Mouse (Mus musculus): ENCODE results near the gene Gm20547. TPM values are rescaled to one million over a fixed set of nuclear protein-coding genes. Genes with fewer than 3 reads are reported as not detected.

Gene Gm20547
- total and polyA plus RNA-seq, 3 experiments: 0.03 TPM; not detected in 2

DNA sequence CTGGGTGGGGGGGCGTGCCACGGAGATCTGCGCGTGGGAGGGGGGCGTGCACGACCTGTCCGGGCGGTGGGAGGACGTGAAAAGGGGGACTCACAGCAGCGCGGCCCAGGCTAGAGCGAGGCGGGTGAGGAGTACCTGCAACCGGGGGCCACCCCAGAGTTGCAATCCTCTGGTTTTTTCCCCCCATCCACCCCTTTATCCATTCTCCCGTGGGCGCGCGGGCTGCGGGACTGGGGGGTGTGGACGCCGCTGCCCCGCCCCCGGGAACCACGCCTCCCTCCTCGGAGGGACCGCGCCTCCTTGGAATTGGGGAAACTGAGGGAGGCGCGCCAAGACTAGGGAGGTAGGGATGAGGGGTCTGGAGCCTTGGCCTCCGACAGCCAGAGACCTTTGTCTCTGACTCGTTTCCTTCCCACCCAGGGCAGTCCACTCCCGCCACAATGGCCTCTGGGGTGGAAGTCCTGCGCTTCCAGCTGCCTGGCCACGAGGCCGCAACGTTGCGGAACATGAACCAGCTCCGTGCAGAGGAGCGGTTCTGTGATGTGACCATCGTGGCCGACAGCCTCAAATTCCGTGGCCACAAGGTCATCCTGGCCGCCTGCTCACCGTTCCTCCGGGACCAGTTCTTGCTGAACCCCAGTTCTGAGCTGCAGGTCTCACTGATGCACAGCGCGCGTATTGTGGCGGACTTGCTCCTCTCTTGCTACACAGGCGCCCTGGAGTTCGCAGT lies 13.1 kb upstream of the Gm20547 start:
- Histone ChIP-seq H3K4me3 (ENCODE audit: control insufficient read depth in 1 of 2, insufficient read depth in 1 of 2, low read depth in 2 of 2, low read length in 2 of 2) (peak overlapping the region; percentile 57 to 84), H3K79me2 (ENCODE audit: control insufficient read depth, insufficient read depth, low read length, poor library complexity) (peaks cover 30% of the 10 kb centered on the region), H3K9me3 (replicated peaks; ENCODE audit: insufficient read depth, low read length) (no peaks in the 10 kb centered on the region), H3K4me1 (ENCODE audit: control insufficient read depth in 1 of 2, insufficient read depth in 2 of 2, low read length in 2 of 2) (peaks cover 0 to 12% of the 10 kb centered on the region in 2 experiments; a peak in 3 of 4 replicates), H3K9ac (ENCODE audit: control insufficient read depth, low read depth, low read length, poor library complexity, severe bottlenecking) (peak overlapping the region; percentile 84), H3K27ac (ENCODE audit: control insufficient read depth, low read depth, low read length) (peak overlapping the region; percentile 50; the same call in 1 of the 2 replicates), H3K27me3 (ENCODE audit: control insufficient read depth in 1 of 2, insufficient read depth in 2 of 2, low read length in 2 of 2) (no peaks in the 10 kb centered on the region), H3K36me3 (ENCODE audit: control insufficient read depth in 1 of 2, insufficient read depth in 2 of 2, low read length in 2 of 2) (peaks cover 0 to 11% of the 10 kb centered on the region in 2 experiments; a peak in 2 of 4 replicates)
- peak; percentile 57 for DNase-seq (ENCODE audit: low read depth, low spot score)
- TF ChIP-seq NELFE (IDR thresholded peaks at IDR 0.05; ENCODE audit: low read depth, low read length) (peak; percentile 39), TAL1 (IDR thresholded peaks at IDR 0.05; ENCODE audit: low read length) (no peak), MXI1 (IDR thresholded peaks at IDR 0.05; ENCODE audit: low read depth, low read length) (peak; percentile 27; the same call in 1 of the 2 replicates), SIN3A (IDR thresholded peaks at IDR 0.05; ENCODE audit: low read length) (peak; percentile 22; the same call in 1 of the 2 replicates), SMC3 (IDR thresholded peaks at IDR 0.05; ENCODE audit: low read depth, low read length) (no peak), ZNF384 (IDR thresholded peaks at IDR 0.05; ENCODE audit: low read depth, low read length) (no peak), MAX (IDR thresholded peaks at IDR 0.05; ENCODE audit: low read length) (0 out of 2 replicates have a peak, but pooled peaks have one; percentile 32), GABPA (IDR thresholded peaks at IDR 0.05; ENCODE audit: low read depth, low read length) (no peak)

DNA sequence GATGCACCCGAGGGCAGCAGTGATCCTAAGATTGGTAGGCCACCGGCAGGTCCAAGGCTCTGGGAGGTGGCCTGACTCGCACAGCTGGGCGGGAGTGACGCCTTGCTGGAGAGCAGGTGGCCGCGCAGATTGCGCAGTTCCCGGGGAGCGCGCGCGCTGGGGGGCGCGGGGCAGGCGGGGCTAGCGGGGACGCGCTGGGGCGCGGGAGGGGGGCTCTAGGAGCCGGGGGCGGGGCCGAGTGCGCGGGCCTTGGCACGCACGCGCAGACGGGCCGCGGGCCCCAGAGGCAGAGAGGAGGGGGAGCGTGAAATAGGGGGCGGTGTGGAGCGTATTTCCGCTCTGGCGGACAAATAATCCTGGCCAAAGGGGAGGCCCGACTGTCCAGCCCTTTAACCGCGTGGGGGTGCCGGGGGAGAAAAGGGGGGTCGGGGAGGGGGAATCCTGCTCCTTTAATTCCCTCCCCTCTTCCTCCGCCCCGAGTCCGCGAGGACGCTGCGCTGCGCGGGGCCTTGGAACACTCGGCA lies 12.3 kb upstream of the Gm20547 start:
- peaks cover 0 to 12% of the 10 kb centered on the region in 2 experiments; a peak in 2 of 4 replicates for H3K4me1 ChIP-seq (ENCODE audit: control insufficient read depth in 1 of 2, insufficient read depth in 2 of 2, low read length in 2 of 2)
- peaks cover 0 to 11% of the 10 kb centered on the region in 2 experiments; a peak in 2 of 4 replicates for H3K36me3 ChIP-seq (ENCODE audit: control insufficient read depth in 1 of 2, insufficient read depth in 2 of 2, low read length in 2 of 2)
- no peaks in the 10 kb centered on the region for H3K9me3 ChIP-seq (replicated peaks; ENCODE audit: insufficient read depth, low read length)
- peak; percentile 70 for TF ChIP-seq HCFC1 (IDR thresholded peaks at IDR 0.05; ENCODE audit: low read depth, low read length)
- no peak for TF ChIP-seq MAX (IDR thresholded peaks at IDR 0.05; ENCODE audit: low read length)
- peak; percentile 97 for TF ChIP-seq MAZ (IDR thresholded peaks at IDR 0.05; ENCODE audit: low read depth, low read length)
- 0 out of 2 replicates have a peak, but pooled peaks have one; percentile 12 for TF ChIP-seq ZMIZ1 (IDR thresholded peaks at IDR 0.05; ENCODE audit: low read depth, low read length)
- peak; percentile 73 for TF ChIP-seq NRF1 (IDR thresholded peaks at IDR 0.05; ENCODE audit: insufficient read depth, low read depth, low read length, poor library complexity, severe bottlenecking)
- TF ChIP-seq USF2 (IDR thresholded peaks at IDR 0.05; ENCODE audit: borderline replicate concordance in 1 of 2, insufficient read depth in 1 of 2, low read depth in 1 of 2, low read length in 2 of 2): no peak
- TF ChIP-seq BHLHE40 (IDR thresholded peaks at IDR 0.05; ENCODE audit: borderline replicate concordance, low read depth, low read length): peak; percentile 37; the same call in 1 of the 2 replicates
- no peak for TF ChIP-seq RAD21 (IDR thresholded peaks at IDR 0.05; ENCODE audit: low read depth, low read length)
- TF ChIP-seq MYC (IDR thresholded peaks at IDR 0.05; ENCODE audit: low read depth, low read length): 0 out of 2 replicates have a peak, but pooled peaks have one; percentile 59
- TF ChIP-seq ETS1 (IDR thresholded peaks at IDR 0.05; ENCODE audit: low read depth, low read length): peak; percentile 56; the same call in 1 of the 2 replicates
- 0 out of 4 replicates have a peak, but pooled peaks of 1 of the 2 experiments have one; percentile 12 for TF ChIP-seq POLR2A (IDR thresholded peaks at IDR 0.05; ENCODE audit: control insufficient read depth in 1 of 2, insufficient read depth in 1 of 2, low read depth in 1 of 2, low read length in 2 of 2, poor library complexity in 1 of 2)
- TF ChIP-seq SIN3A (IDR thresholded peaks at IDR 0.05; ENCODE audit: low read length): peak; percentile 38; the same call in 1 of the 2 replicates
- peak; percentile 58; the same call in 1 of the 2 replicates for TF ChIP-seq TCF12 (IDR thresholded peaks at IDR 0.05; ENCODE audit: low read depth, low read length)
- peak in 1 of 3 experiments; percentile 20; a peak in 1 of 6 replicates for TF ChIP-seq CTCF (IDR thresholded peaks at IDR 0.05 in 2 of 3, conservative IDR thresholded peaks at IDR 0.05 in 1 of 3; ENCODE audit: control insufficient read depth in 1 of 3, insufficient read depth in 1 of 3, low read depth in 2 of 3, low read length in 3 of 3, poor library complexity in 1 of 3, severe bottlenecking in 1 of 3)
- TF ChIP-seq EP300 (IDR thresholded peaks at IDR 0.05; ENCODE audit: low read depth in 1 of 2, low read length in 2 of 2): peak in 1 of 2 experiments; percentile 29; a peak in 1 of 4 replicates
- TF ChIP-seq MYB (IDR thresholded peaks at IDR 0.05; ENCODE audit: low read depth, low read length): no peak
- TF ChIP-seq ZKSCAN1 (IDR thresholded peaks at IDR 0.05; ENCODE audit: low read depth, low read length): no peak
- TF ChIP-seq TAL1 (IDR thresholded peaks at IDR 0.05; ENCODE audit: low read length): peak; percentile 80
- peak overlapping the region; percentile 44 to 84 for H3K4me3 ChIP-seq (ENCODE audit: control insufficient read depth in 1 of 2, insufficient read depth in 1 of 2, low read depth in 2 of 2, low read length in 2 of 2)
- DNase-seq (ENCODE audit: low read depth, low spot score): peak; percentile 95
- H3K9ac ChIP-seq (ENCODE audit: control insufficient read depth, low read depth, low read length, poor library complexity, severe bottlenecking): peak overlapping the region; percentile 84
- H3K79me2 ChIP-seq (ENCODE audit: control insufficient read depth, insufficient read depth, low read length, poor library complexity): peaks cover 24% of the 10 kb centered on the region
- H3K27me3 ChIP-seq (ENCODE audit: control insufficient read depth in 1 of 2, insufficient read depth in 2 of 2, low read length in 2 of 2): no peaks in the 10 kb centered on the region
- peak overlapping the region; percentile 12 for H3K27ac ChIP-seq (ENCODE audit: control insufficient read depth, low read depth, low read length)

All from MEL (cell line).